Mouse (Mus musculus) MEL (cell line): Measurements from ENCODE around the gene Scn8a. TPM values are rescaled to one million over a fixed set of nuclear protein-coding genes. Genes with fewer than 3 reads are reported as not detected.

Experiments used
- DNase-seq: peaks from one replicate; pipeline ENCODE4 v3.0.0; 2011; ENCODE audit warnings: low read depth, low spot score
- H3K27ac ChIP-seq: 2 replicates; pipeline ENCODE4 v1.5.1; 2012; ENCODE audit warnings: low read depth, mild to moderate bottlenecking, control low read depth, low read length, moderate library complexity; ENCODE audit not compliant: control insufficient read depth
- H3K27me3 ChIP-seq, 2 experiments: fragments of 150-350 bp in 1 of 2; sonication (generic) in 1 of 2; 2 replicates each; pipeline ENCODE4 v1.6.1; 2012; ENCODE audit warnings: low read length in 2 of 2, mild to moderate bottlenecking in 2 of 2, improper control_type of control experiment in 1 of 2, moderate library complexity in 1 of 2; ENCODE audit not compliant: insufficient read depth in 2 of 2, control insufficient read depth in 1 of 2
- H3K36me3 ChIP-seq, 2 experiments: 2 replicates each; pipeline ENCODE4 v1.6.1; 2012 to 2014; ENCODE audit warnings: low read length in 2 of 2, improper control_type of control experiment in 1 of 2, inconsistent platforms in 1 of 2, mild to moderate bottlenecking in 1 of 2; ENCODE audit not compliant: insufficient read depth in 2 of 2, control insufficient read depth in 1 of 2
- H3K4me1 ChIP-seq, 2 experiments: fragments of 150-350 bp in 1 of 2; sonication (generic) in 1 of 2; 2 replicates each; pipeline ENCODE4 v1.6.1; 2012; ENCODE audit warnings: low read length in 2 of 2, improper control_type of control experiment in 1 of 2, mild to moderate bottlenecking in 1 of 2; ENCODE audit not compliant: insufficient read depth in 2 of 2, control insufficient read depth in 1 of 2
- H3K4me3 ChIP-seq, 2 experiments: fragments of 150-350 bp in 1 of 2; sonication (generic) in 1 of 2; 2 replicates each; pipeline ENCODE4 v1.5.1; 2012; ENCODE audit warnings: low read depth in 2 of 2, low read length in 2 of 2, mild to moderate bottlenecking in 2 of 2, moderate library complexity in 2 of 2, control low read depth in 1 of 2, improper control_type of control experiment in 1 of 2; ENCODE audit not compliant: control insufficient read depth in 1 of 2, insufficient read depth in 1 of 2
- H3K79me2 ChIP-seq: 2 replicates; pipeline ENCODE4 v1.6.1; 2012; ENCODE audit warnings: mild to moderate bottlenecking, low read length, moderate library complexity; ENCODE audit not compliant: control insufficient read depth, poor library complexity, insufficient read depth
- H3K9ac ChIP-seq: 2 replicates; pipeline ENCODE4 v1.6.1; 2012; ENCODE audit warnings: low read depth, mild to moderate bottlenecking, control low read depth, low read length, moderate library complexity; ENCODE audit not compliant: control insufficient read depth, poor library complexity, severe bottlenecking
- H3K9me3 ChIP-seq: fragments of 150-350 bp; sonication (generic); replicated peaks from 2 replicates; pipeline ENCODE4 v1.6.1; 2012; ENCODE audit warnings: mild to moderate bottlenecking, low read length, improper control_type of control experiment, moderate library complexity; ENCODE audit not compliant: insufficient read depth
- CHD1 ChIP-seq: IDR thresholded peaks from 2 replicates; pipeline ENCODE4 v1.6.1; 2012; ENCODE audit warnings: low read depth, mild to moderate bottlenecking, inconsistent platforms, low read length, improper control_type of control experiment
- E2F4 ChIP-seq: IDR thresholded peaks from 2 replicates; pipeline ENCODE4 v1.6.1; 2011; ENCODE audit warnings: low read depth, low read length, improper control_type of control experiment, borderline replicate concordance
- ELF1 ChIP-seq: IDR thresholded peaks from 2 replicates; pipeline ENCODE4 v1.6.1; 2014; ENCODE audit warnings: low read depth, mild to moderate bottlenecking, inconsistent platforms, low read length, improper control_type of control experiment, moderate library complexity
- EP300 ChIP-seq, 2 experiments: IDR thresholded peaks; 2 replicates each; pipeline ENCODE4 v1.6.1; 2011; ENCODE audit warnings: improper control_type of control experiment in 2 of 2, low read length in 2 of 2, low read depth in 1 of 2, mild to moderate bottlenecking in 1 of 2
- GABPA ChIP-seq: IDR thresholded peaks from 2 replicates; pipeline ENCODE4 v1.6.1; 2012; ENCODE audit warnings: low read depth, mild to moderate bottlenecking, inconsistent platforms, low read length, improper control_type of control experiment, moderate library complexity
- GATA1 ChIP-seq: IDR thresholded peaks from 2 replicates; pipeline ENCODE4 v1.6.1; 2011; ENCODE audit warnings: low read depth, low read length, improper control_type of control experiment
- JUND ChIP-seq: IDR thresholded peaks from 2 replicates; pipeline ENCODE4 v1.6.1; 2011; ENCODE audit warnings: low read depth, mild to moderate bottlenecking, improper control_type of control experiment, low read length
- KAT2A ChIP-seq: conservative IDR thresholded peaks from 2 replicates; pipeline ENCODE4 v1.6.1; 2012; ENCODE audit warnings: low read depth, low read length, improper control_type of control experiment, inconsistent platforms
- MAFK ChIP-seq: IDR thresholded peaks from 2 replicates; pipeline ENCODE4 v1.6.1; 2011; ENCODE audit warnings: low read depth, mild to moderate bottlenecking, low read length, improper control_type of control experiment, borderline replicate concordance
- MAX ChIP-seq: IDR thresholded peaks from 2 replicates; pipeline ENCODE4 v1.6.1; 2011; ENCODE audit warnings: low read length, improper control_type of control experiment
- MEF2A ChIP-seq: IDR thresholded peaks from 2 replicates; pipeline ENCODE4 v1.6.1; 2014; ENCODE audit warnings: low read depth, mild to moderate bottlenecking, inconsistent platforms, low read length, improper control_type of control experiment; ENCODE audit not compliant: poor library complexity, insufficient replicate concordance, severe bottlenecking; ENCODE audit errors: extremely low read depth
- MXI1 ChIP-seq: IDR thresholded peaks from 2 replicates; pipeline ENCODE4 v1.6.1; 2011; ENCODE audit warnings: mild to moderate bottlenecking, low read depth, low read length, improper control_type of control experiment
- MYB ChIP-seq: IDR thresholded peaks from 2 replicates; pipeline ENCODE4 v1.6.1; 2011; ENCODE audit warnings: mild to moderate bottlenecking, low read depth, low read length, improper control_type of control experiment
- NELFE ChIP-seq: IDR thresholded peaks from 2 replicates; pipeline ENCODE4 v1.6.1; 2011; ENCODE audit warnings: low read depth, low read length, improper control_type of control experiment
- POLR2A ChIP-seq, 2 experiments: IDR thresholded peaks; 2 replicates each; pipeline ENCODE4 v1.6.1; 2011 to 2012; ENCODE audit warnings: low read length in 2 of 2, mild to moderate bottlenecking in 2 of 2, control low read depth in 1 of 2, improper control_type of control experiment in 1 of 2, low read depth in 1 of 2, moderate library complexity in 1 of 2; ENCODE audit not compliant: control insufficient read depth in 1 of 2, insufficient read depth in 1 of 2, poor library complexity in 1 of 2
- POLR2AphosphoS2 ChIP-seq: IDR thresholded peaks from 2 replicates; pipeline ENCODE4 v1.6.1; 2011; ENCODE audit warnings: low read length, improper control_type of control experiment
- RAD21 ChIP-seq: IDR thresholded peaks from 2 replicates; pipeline ENCODE4 v1.6.1; 2011; ENCODE audit warnings: mild to moderate bottlenecking, low read depth, low read length, improper control_type of control experiment
- RCOR1 ChIP-seq: IDR thresholded peaks from 2 replicates; pipeline ENCODE4 v1.6.1; 2012; ENCODE audit warnings: low read depth, mild to moderate bottlenecking, inconsistent platforms, low read length, improper control_type of control experiment
- SIN3A ChIP-seq: IDR thresholded peaks from 2 replicates; pipeline ENCODE4 v1.6.1; 2012; ENCODE audit warnings: low read length, improper control_type of control experiment, inconsistent platforms
- TBP ChIP-seq: IDR thresholded peaks from 2 replicates; pipeline ENCODE4 v1.8.0; 2011; ENCODE audit warnings: low read depth, low read length, improper control_type of control experiment
- TCF12 ChIP-seq: IDR thresholded peaks from 2 replicates; pipeline ENCODE4 v1.6.1; 2014; ENCODE audit warnings: low read depth, mild to moderate bottlenecking, inconsistent platforms, low read length, improper control_type of control experiment, moderate library complexity
- UBTF ChIP-seq: IDR thresholded peaks from 2 replicates; pipeline ENCODE4 v1.6.1; 2012; ENCODE audit warnings: low read depth, mild to moderate bottlenecking, inconsistent platforms, low read length, improper control_type of control experiment, moderate library complexity, borderline replicate concordance; ENCODE audit not compliant: insufficient read depth
- ZKSCAN1 ChIP-seq: IDR thresholded peaks from 2 replicates; pipeline ENCODE4 v1.6.1; 2012; ENCODE audit warnings: low read depth, mild to moderate bottlenecking, inconsistent platforms, low read length, improper control_type of control experiment, moderate library complexity
- ZMIZ1 ChIP-seq: IDR thresholded peaks from 2 replicates; pipeline ENCODE4 v1.6.1; 2012; ENCODE audit warnings: low read depth, mild to moderate bottlenecking, inconsistent platforms, low read length, improper control_type of control experiment, moderate library complexity
- polyA plus RNA-seq, 2 experiments: library from polyadenylated mRNA; stranded (reverse) in 1 of 2; unstranded in 1 of 2; fragments of >175 nt in 1 of 2; fragments of >200 nt in 1 of 2; gene quantifications; 2 replicates each; pipeline versions ENCODE4 v1.2.1 to v1.2.4; 2012; ENCODE audit warnings: low replicate concordance in 2 of 2, low read depth in 1 of 2; ENCODE audit not compliant: insufficient read length in 2 of 2, insufficient read depth in 1 of 2, missing spikeins in 1 of 2
- total RNA-seq: library from RNA; depleted of rRNA; stranded (reverse); fragments of 300-350 nt; gene quantifications from 2 replicates; pipeline ENCODE4 v1.2.3, GENCODE M21; 2012

The Scn8a gene
- total and polyA plus RNA-seq, 3 experiments: 0.01 to 0.08 TPM; not detected in 1

DNA sequence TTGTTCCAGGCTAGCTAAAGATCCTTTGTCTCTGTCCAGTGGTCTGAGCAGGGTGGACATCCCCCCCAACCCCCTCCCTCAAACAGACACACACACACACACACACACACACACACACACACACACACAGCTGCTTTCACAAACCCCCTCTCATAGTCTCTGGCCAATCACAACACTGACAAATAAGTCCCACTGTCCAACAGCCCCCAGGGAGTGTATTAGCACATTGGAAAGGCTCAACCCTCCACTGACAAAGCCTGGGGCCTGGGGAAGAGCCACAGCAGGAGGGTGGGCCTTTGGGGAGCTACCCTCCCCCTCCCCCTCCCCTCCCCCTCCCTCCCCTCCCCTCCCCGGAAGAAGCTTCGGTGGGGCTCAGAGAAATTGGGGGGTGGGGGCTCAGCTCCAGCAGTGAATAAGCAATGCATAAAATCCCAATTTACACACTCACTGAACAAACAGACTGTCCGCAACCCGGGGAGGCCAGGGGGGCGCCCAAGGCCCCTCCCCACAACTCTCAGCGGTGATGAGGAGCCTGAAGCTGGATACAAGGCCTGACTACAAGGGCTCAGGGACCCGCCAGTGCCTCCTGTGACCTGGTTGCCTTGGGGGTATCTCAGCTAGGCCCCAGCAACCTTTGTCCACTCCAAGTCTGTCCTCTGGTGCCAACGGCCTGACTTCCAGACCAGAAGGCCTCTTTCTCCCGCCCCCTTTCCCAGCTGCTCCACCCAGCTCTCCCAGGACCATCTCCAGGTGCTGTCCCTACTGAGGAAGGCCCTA is 197.4 kb downstream of the Scn8a start:
- no peak overlapping the region for H3K9ac ChIP-seq
- no peak for DNase-seq
- TF ChIP-seq GATA1: no peak
- TF ChIP-seq TCF12: no peak
- TF ChIP-seq TBP: no peak
- no peak for TF ChIP-seq MAFK
- no peak for TF ChIP-seq GABPA
- no peak for TF ChIP-seq POLR2AphosphoS2
- TF ChIP-seq ZKSCAN1: no peak
- TF ChIP-seq, all 39 proteins: peak for 0
- Histone ChIP-seq H3K79me2 (no peaks in the 10 kb centered on the region), H3K9me3 (no peaks in the 10 kb centered on the region), H3K27ac (no peak overlapping the region), H3K27me3 (peaks cover 7 to 19% of the 10 kb centered on the region in 2 experiments), H3K4me3 (no peak overlapping the region), H3K36me3 (no peaks in the 10 kb centered on the region), H3K4me1 (no peaks in the 10 kb centered on the region)

DNA sequence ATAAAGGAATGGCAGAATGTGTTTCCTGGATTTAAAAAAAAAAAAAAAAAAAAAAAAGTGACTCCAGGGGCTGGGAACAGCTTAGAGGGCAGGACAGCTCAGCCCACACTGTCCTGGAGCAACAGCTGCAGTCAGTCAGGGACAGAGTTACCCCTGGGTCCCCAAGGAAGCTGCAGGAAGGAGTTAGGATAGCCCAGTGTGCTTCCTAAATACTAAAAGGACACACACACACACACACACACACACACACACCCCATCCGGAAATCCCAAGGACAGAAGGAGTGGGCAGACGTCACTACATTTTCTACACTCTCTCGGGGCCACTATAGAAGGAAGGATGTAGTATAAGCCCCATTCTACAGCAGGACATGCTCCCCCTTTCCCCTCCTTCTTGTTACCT is 198.4 kb downstream of the Scn8a start:
- Histone ChIP-seq H3K9ac (no peak overlapping the region), H3K27me3 (peaks cover 8 to 20% of the 10 kb centered on the region in 2 experiments), H3K4me1 (no peaks in the 10 kb centered on the region), H3K4me3 (no peak overlapping the region), H3K27ac (no peak overlapping the region), H3K9me3 (no peaks in the 10 kb centered on the region), H3K36me3 (no peaks in the 10 kb centered on the region), H3K79me2 (no peaks in the 10 kb centered on the region)
- no peak for DNase-seq
- TF ChIP-seq MXI1: no peak
- no peak for TF ChIP-seq RAD21
- TF ChIP-seq MAX: no peak
- no peak for TF ChIP-seq KAT2A
- TF ChIP-seq MEF2A: no peak
- no peak for TF ChIP-seq NELFE
- TF ChIP-seq SIN3A: no peak
- no peak for TF ChIP-seq CHD1
- TF ChIP-seq JUND: no peak
- TF ChIP-seq ZKSCAN1: no peak
- TF ChIP-seq UBTF: no peak
- no peak for TF ChIP-seq ELF1
- TF ChIP-seq MYB: no peak
- TF ChIP-seq ZMIZ1: no peak
- no peak for TF ChIP-seq RCOR1
- TF ChIP-seq POLR2A (IDR thresholded peaks at IDR 0.05; ENCODE audit: control insufficient read depth in 1 of 2, insufficient read depth in 1 of 2, low read depth in 1 of 2, low read length in 2 of 2, poor library complexity in 1 of 2): no peak
- no peak for TF ChIP-seq EP300 (IDR thresholded peaks at IDR 0.05; ENCODE audit: low read depth in 1 of 2, low read length in 2 of 2)
- TF ChIP-seq E2F4: no peak
- TF ChIP-seq GABPA: no peak
